16 mouse cellular contexts compared by ENCODE assay signal in genomic region chr12:12820668-12821351, GRCm38 (mm10).
A peak's percentile ranks its signal among the peaks of the same experiment; 100 is the strongest.
DNase-seq lines count a peak whose midpoint lies in the region; ATAC-seq and TF ChIP-seq lines count a peak whose summit lies in the region.
"Had no signal": no experiment of that assay in that cellular context is flagged by ENCODE, and none has a peak within 500 bp of the region (broad histone marks: within the 10 kb centered on the region; RNA-seq: fewer than 3 reads in every experiment).

No protein-coding gene starts in this region.

- ATAC-seq in forebrain, postnatal 0 days: no peak
- peak; percentile 57; the same call in 1 of the 2 replicates for ATAC-seq in kidney, embryonic 16.5 days (ENCODE audit: low FRiP score, low TSS enrichment)
- peak; percentile 58; the same call in 1 of the 2 replicates for ATAC-seq in hindbrain, embryonic 16.5 days

- no peak overlapping the region for H3K4me3 ChIP-seq in forebrain, embryonic 10.5 days
- no peak overlapping the region for H3K4me3 ChIP-seq in forebrain, postnatal 0 days (ENCODE audit: low read depth, low read length)
- H3K4me3 ChIP-seq in kidney, embryonic 16.5 days (ENCODE audit: low read length): no peak overlapping the region
- H3K4me3 ChIP-seq in E14TG2a.4 (replicated peaks; ENCODE audit: low read length): peak overlapping the region; percentile 43
- H3K4me3 ChIP-seq in hindbrain, embryonic 16.5 days (ENCODE audit: low read length): no peak overlapping the region

- H3K27me3 ChIP-seq in forebrain, embryonic 10.5 days (ENCODE audit: poor library complexity, severe bottlenecking): peaks cover 14% of the 10 kb centered on the region; the same call in 1 of the 2 replicates
- no peaks in the 10 kb centered on the region for H3K27me3 ChIP-seq in forebrain, postnatal 0 days (ENCODE audit: insufficient read depth, low read length)
- H3K27me3 ChIP-seq in kidney, embryonic 16.5 days (ENCODE audit: insufficient read depth, low read length): no peaks in the 10 kb centered on the region
- no peaks in the 10 kb centered on the region for H3K27me3 ChIP-seq in E14TG2a.4 (ENCODE audit: insufficient read depth, low read length)
- no peaks in the 10 kb centered on the region for H3K27me3 ChIP-seq in hindbrain, embryonic 16.5 days (replicated peaks; ENCODE audit: control insufficient read depth, insufficient read depth, low read length)

- H3K4me1 ChIP-seq in forebrain, embryonic 10.5 days: peaks cover 8% of the 10 kb centered on the region; the same call in 1 of the 2 replicates
- H3K4me1 ChIP-seq in forebrain, postnatal 0 days (ENCODE audit: insufficient read depth): no peaks in the 10 kb centered on the region
- H3K4me1 ChIP-seq in kidney, embryonic 16.5 days (ENCODE audit: insufficient read depth, low read length): no peaks in the 10 kb centered on the region
- H3K4me1 ChIP-seq in E14TG2a.4 (replicated peaks; ENCODE audit: low read depth, low read length): peaks cover 85% of the 10 kb centered on the region
- H3K4me1 ChIP-seq in hindbrain, embryonic 16.5 days (ENCODE audit: control insufficient read depth, insufficient read depth, low read depth, low read length): no peaks in the 10 kb centered on the region

- no peaks in the 10 kb centered on the region for H3K9me3 ChIP-seq in forebrain, embryonic 10.5 days
- no peaks in the 10 kb centered on the region for H3K9me3 ChIP-seq in forebrain, postnatal 0 days (ENCODE audit: low read length)
- no peaks in the 10 kb centered on the region for H3K9me3 ChIP-seq in kidney, embryonic 16.5 days (ENCODE audit: low read length)
- no peaks in the 10 kb centered on the region for H3K9me3 ChIP-seq in E14TG2a.4 (ENCODE audit: low read length)
- H3K9me3 ChIP-seq in hindbrain, embryonic 16.5 days (ENCODE audit: control insufficient read depth, low read length): no peaks in the 10 kb centered on the region

- WGBS in forebrain, embryonic 10.5 days: 95% methylated on average over 2 of the region's 2 CpGs
- 95% methylated on average over 2 of the region's 2 CpGs for WGBS in forebrain, postnatal 0 days
- WGBS in kidney, embryonic 16.5 days: 98% methylated on average over 2 of the region's 2 CpGs
- 98% methylated on average over 2 of the region's 2 CpGs for WGBS in hindbrain, embryonic 16.5 days

- H3K4me2 ChIP-seq in forebrain, postnatal 0 days (ENCODE audit: low read depth): no peak overlapping the region
- H3K4me2 ChIP-seq in kidney, embryonic 16.5 days (replicated peaks; ENCODE audit: low read depth, low read length): no peak overlapping the region
- no peak overlapping the region for H3K4me2 ChIP-seq in hindbrain, embryonic 16.5 days (ENCODE audit: low read length)
- H3K4me2 ChIP-seq: heart, embryonic 11.5 days had no signal

- no peak overlapping the region for H3K9ac ChIP-seq in forebrain, postnatal 0 days
- H3K9ac ChIP-seq in kidney, embryonic 16.5 days (replicated peaks; ENCODE audit: low read length): no peak overlapping the region
- H3K9ac ChIP-seq in hindbrain, embryonic 16.5 days (ENCODE audit: low read depth, low read length): no peak overlapping the region

- H3K27ac ChIP-seq in forebrain, embryonic 10.5 days: peak overlapping the region; percentile 6; the same call in 1 of the 2 replicates
- H3K27ac ChIP-seq in forebrain, postnatal 0 days (ENCODE audit: low read depth, low read length): no peak overlapping the region
- no peak overlapping the region for H3K27ac ChIP-seq in kidney, embryonic 16.5 days (ENCODE audit: low read length)
- H3K27ac ChIP-seq in hindbrain, embryonic 16.5 days (ENCODE audit: low read depth, low read length): no peak overlapping the region

- no peaks in the 10 kb centered on the region for H3K36me3 ChIP-seq in forebrain, embryonic 10.5 days (replicated peaks)
- H3K36me3 ChIP-seq in forebrain, postnatal 0 days (ENCODE audit: insufficient read depth): no peaks in the 10 kb centered on the region
- H3K36me3 ChIP-seq in kidney, embryonic 16.5 days (ENCODE audit: insufficient read depth, low read length): no peaks in the 10 kb centered on the region
- no peaks in the 10 kb centered on the region for H3K36me3 ChIP-seq in E14TG2a.4 (ENCODE audit: insufficient read depth, low read length)
- no peaks in the 10 kb centered on the region for H3K36me3 ChIP-seq in hindbrain, embryonic 16.5 days (ENCODE audit: control insufficient read depth, insufficient read depth, low read length)

- no peak for DNase-seq in forebrain, embryonic 10.5 days (ENCODE audit: extremely low spot score, low spot score)
- DNase-seq in forebrain, postnatal 0 days: no peak
- DNase-seq in kidney, postnatal 4 days: no peak
- no peak for DNase-seq in thymus, postnatal 0 days (ENCODE audit: low spot score)
- DNase-seq in retina, postnatal 1 day: no peak
- DNase-seq: adrenal gland, adult 2 months; cerebellum, postnatal 25 days; gastrocnemius, postnatal 36 days; kidney, adult 18-20 months; kidney, postnatal 36 days; lung, adult 18-20 months; right cerebral cortex, adult 18-20 months had no signal

- TF ChIP-seq CTCF in forebrain, postnatal 0 days (IDR thresholded peaks at IDR 0.05; ENCODE audit: low read depth): no peak
- TF ChIP-seq CTCF in E14TG2a.4 (conservative IDR thresholded peaks at IDR 0.05; ENCODE audit: low read length): no peak
